Mouse (Mus musculus): ENCODE results near the gene Cd109. TPM values are rescaled to one million over a fixed set of nuclear protein-coding genes. Genes with fewer than 3 reads are reported as not detected.

Gene Cd109
- total and polyA plus RNA-seq, 3 experiments: 0.13 to 0.73 (median 0.52) TPM

GRCm38 (mm10) chr9:78671446-78671985, 56.2 kb downstream of the Cd109 start:
- Histone ChIP-seq H3K9ac (ENCODE audit: insufficient read depth, low read depth) (no peak overlapping the region), H3K27me3 (replicated peaks) (no peaks in the 10 kb centered on the region), H3K4me3 (replicated peaks in 1 of 3; ENCODE audit: low read depth in 2 of 3, low read length in 2 of 3, poor library complexity in 1 of 3) (peak overlapping the region; percentile 20 to 28 (median 27)), H3K79me2 (replicated peaks; ENCODE audit: control insufficient read depth, extremely low read depth, insufficient read depth, poor library complexity, severe bottlenecking) (no peaks in the 10 kb centered on the region), H3K4me1 (ENCODE audit: control insufficient read depth in 1 of 2, insufficient read depth in 2 of 2) (peaks cover 2 to 8% of the 10 kb centered on the region in 2 experiments; a peak in 3 of 4 replicates), H3K36me3 (replicated peaks in 1 of 2; ENCODE audit: control insufficient read depth in 1 of 2, insufficient read depth in 1 of 2, low read length in 1 of 2) (no peaks in the 10 kb centered on the region), H3K27ac (ENCODE audit: insufficient read depth, low read depth) (no peak overlapping the region), H3K4me2 (ENCODE audit: insufficient read depth, low read depth, poor library complexity, severe bottlenecking) (peak overlapping the region; percentile 67; the same call in 1 of the 2 replicates), H3K9me3 (replicated peaks; ENCODE audit: low read length) (no peaks in the 10 kb centered on the region)
- in situ Hi-C loops (cut with MboI; ENCODE audit: low pct_ligation_motif_present, low pct_unique_long_range_greater_than_20kb, low sequenced_read_pairs): no loop called here
- dilution Hi-C loops (cut with MboI; ENCODE audit: extremely low pct_ligation_motif_present, extremely low pct_unique_long_range_greater_than_20kb, low sequenced_read_pairs): no loop called here
- TF ChIP-seq TBP (conservative IDR thresholded peaks at IDR 0.05; ENCODE audit: low read depth, low read length) (no peak), HCFC1 (IDR thresholded peaks at IDR 0.05; ENCODE audit: low read depth, low read length) (no peak), E2F4 (IDR thresholded peaks at IDR 0.05; ENCODE audit: insufficient replicate concordance, low read depth, low read length) (0 out of 2 replicates have a peak, but pooled peaks have one; percentile 13), EP300 (IDR thresholded peaks at IDR 0.05; ENCODE audit: low read length) (peak; percentile 82), MXI1 (IDR thresholded peaks at IDR 0.05; ENCODE audit: low read depth, low read length) (0 out of 2 replicates have a peak, but pooled peaks have one; percentile 29), MYC (IDR thresholded peaks at IDR 0.05; ENCODE audit: low read depth, low read length) (peak; percentile 54; the same call in 1 of the 2 replicates), POLR2A (IDR thresholded peaks at IDR 0.05; ENCODE audit: low read depth, low read length) (no peak), IRF4 (IDR thresholded peaks at IDR 0.05; ENCODE audit: low read depth, low read length) (peak; percentile 93), MAX (IDR thresholded peaks at IDR 0.05; ENCODE audit: low read length) (peak; percentile 56; the same call in 1 of the 2 replicates), PAX5 (IDR thresholded peaks at IDR 0.05; ENCODE audit: low read length) (no peak)
- peak; percentile 29 for DNase-seq (ENCODE audit: extremely low read depth)

- no peak overlapping the region for H3K9ac ChIP-seq (ENCODE audit: insufficient read depth, low read depth)
- no peak overlapping the region for H3K4me3 ChIP-seq (replicated peaks in 1 of 3; ENCODE audit: low read depth in 2 of 3, low read length in 2 of 3, poor library complexity in 1 of 3)
- dilution Hi-C loops (cut with MboI; ENCODE audit: extremely low pct_ligation_motif_present, extremely low pct_unique_long_range_greater_than_20kb, low sequenced_read_pairs): no loop called here
- H3K9me3 ChIP-seq (replicated peaks; ENCODE audit: low read length): no peaks in the 10 kb centered on the region
- no peak overlapping the region for H3K4me2 ChIP-seq (ENCODE audit: insufficient read depth, low read depth, poor library complexity, severe bottlenecking)
- no peaks in the 10 kb centered on the region for H3K36me3 ChIP-seq (replicated peaks in 1 of 2; ENCODE audit: control insufficient read depth in 1 of 2, insufficient read depth in 1 of 2, low read length in 1 of 2)
- H3K27ac ChIP-seq (ENCODE audit: insufficient read depth, low read depth): no peak overlapping the region
- H3K4me1 ChIP-seq (ENCODE audit: control insufficient read depth in 1 of 2, insufficient read depth in 2 of 2): no peaks in the 10 kb centered on the region
- H3K79me2 ChIP-seq (replicated peaks; ENCODE audit: control insufficient read depth, extremely low read depth, insufficient read depth, poor library complexity, severe bottlenecking): no peaks in the 10 kb centered on the region
- H3K27me3 ChIP-seq (replicated peaks): no peaks in the 10 kb centered on the region
- TF ChIP-seq RAD21 (IDR thresholded peaks at IDR 0.05; ENCODE audit: low read depth, low read length) (peak; percentile 38), ZKSCAN1 (IDR thresholded peaks at IDR 0.05; ENCODE audit: borderline replicate concordance, low read depth, low read length) (no peak), CHD1 (IDR thresholded peaks at IDR 0.05; ENCODE audit: low read depth, low read length) (no peak), GABPA (IDR thresholded peaks at IDR 0.05; ENCODE audit: insufficient replicate concordance, low read depth, low read length) (no peak), POLR2AphosphoS2 (IDR thresholded peaks at IDR 0.05; ENCODE audit: low read depth, low read length) (no peak), ELF1 (IDR thresholded peaks at IDR 0.05; ENCODE audit: low read depth, low read length) (no peak), E2F4 (IDR thresholded peaks at IDR 0.05; ENCODE audit: insufficient replicate concordance, low read depth, low read length) (no peak), CHD2 (IDR thresholded peaks at IDR 0.05; ENCODE audit: low read length) (no peak), CTCF (conservative IDR thresholded peaks at IDR 0.05 in 1 of 2, IDR thresholded peaks at IDR 0.05 in 1 of 2; ENCODE audit: low read depth in 2 of 2, low read length in 2 of 2) (peak; percentile 68 to 72), EP300 (IDR thresholded peaks at IDR 0.05; ENCODE audit: low read length) (no peak), USF1 (IDR thresholded peaks at IDR 0.05; ENCODE audit: low read depth, low read length) (no peak), ETS1 (conservative IDR thresholded peaks at IDR 0.05; ENCODE audit: low read depth, low read length) (no peak), UBTF (IDR thresholded peaks at IDR 0.05; ENCODE audit: low read depth, low read length) (no peak), SMC3 (IDR thresholded peaks at IDR 0.05; ENCODE audit: low read depth, low read length) (peak; percentile 49), IRF4 (IDR thresholded peaks at IDR 0.05; ENCODE audit: low read depth, low read length) (peak; percentile 41; the same call in 1 of the 2 replicates), PAX5 (IDR thresholded peaks at IDR 0.05; ENCODE audit: low read length) (no peak), KAT2A (IDR thresholded peaks at IDR 0.05; ENCODE audit: insufficient replicate concordance, low read length) (no peak), USF2 (conservative IDR thresholded peaks at IDR 0.05; ENCODE audit: low read depth, low read length) (no peak)
- peak; percentile 72 for DNase-seq (ENCODE audit: extremely low read depth)
- in situ Hi-C loops (cut with MboI; ENCODE audit: low pct_ligation_motif_present, low pct_unique_long_range_greater_than_20kb, low sequenced_read_pairs): no loop called here
Measured at GRCm38 (mm10) chr9:78700691-78701090, 85.3 kb downstream of the Cd109 start.

All from CH12.LX (cell line).